Mouse (Mus musculus) E14TG2a.4 (cell line): ENCODE measurements around the gene B3gntl1.
"Not testable (repeated sequence)": the region's sequence is repeated elsewhere in the genome, so short reads cannot be mapped to it uniquely, and the experiment has no call there.

Experiments
- CTCF ChIP-seq: conservative IDR thresholded peaks from 2 replicates; pipeline ENCODE4 v1.5.1; 2014; ENCODE audit warnings: low read length
- POU5F1 ChIP-seq: IDR thresholded peaks from 2 replicates; pipeline ENCODE4 v1.6.1; 2014; ENCODE audit warnings: low read length, borderline replicate concordance

GRCm38 (mm10) chr11:121660604-121661003 is 12.3 kb downstream of the B3gntl1 start:
- not testable (repeated sequence) for TF ChIP-seq CTCF, POU5F1
